Mouse (Mus musculus): Measurements from ENCODE around the gene Scn4b.

GRCm38 (mm10) chr9:45140945-45141344, 2.8 kb downstream of the Scn4b start:
- TF ChIP-seq POLR2A (IDR thresholded peaks at IDR 0.05; ENCODE audit: low read depth, low read length) (no peak), CTCF (IDR thresholded peaks at IDR 0.05; ENCODE audit: extremely low read depth, insufficient read depth, insufficient read length, insufficient replicate concordance) (no peak)

Data from spleen, adult 2 months (tissue).